Comparison of ENCODE assay signal across 22 mouse cellular contexts in the genomic region with DNA sequence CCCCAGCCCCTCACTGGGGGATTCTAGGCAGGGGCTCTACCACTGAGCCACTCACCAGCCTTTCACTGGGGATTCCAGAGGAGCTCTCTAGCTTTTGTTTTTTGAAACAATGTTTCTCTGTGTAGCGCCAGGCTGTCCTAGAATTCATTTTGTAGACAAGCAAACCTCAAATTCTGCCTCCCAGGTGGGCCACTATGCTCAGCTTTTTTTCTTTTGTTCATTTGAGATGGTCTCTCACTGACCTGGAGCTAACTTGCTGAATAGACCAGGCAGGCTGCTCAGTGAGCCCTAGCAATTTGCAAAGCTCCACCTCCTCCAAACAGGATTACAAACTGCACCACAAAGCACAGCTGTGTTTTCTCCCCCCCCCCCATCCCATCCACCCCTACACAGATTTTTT.
DNase-seq lines count a peak whose midpoint lies in the region; ATAC-seq and TF ChIP-seq lines count a peak whose summit lies in the region.
"Had no signal": no experiment of that assay in that cellular context is flagged by ENCODE, and none has a peak within 500 bp of the region (broad histone marks: within the 10 kb centered on the region; RNA-seq: fewer than 3 reads in every experiment).

No protein-coding gene starts in this region.

- H3K27me3 ChIP-seq in hindbrain, embryonic 12.5 days: no peaks in the 10 kb centered on the region
- no peaks in the 10 kb centered on the region for H3K27me3 ChIP-seq in hindbrain, postnatal 0 days (ENCODE audit: insufficient read depth, low read length)
- H3K27me3 ChIP-seq: forebrain, embryonic 12.5 days; megakaryocyte, embryonic 14.5 days; neural tube, embryonic 13.5 days; stomach, embryonic 15.5 days had no signal

- H3K9ac ChIP-seq in hindbrain, embryonic 12.5 days: no peak overlapping the region
- no peak overlapping the region for H3K9ac ChIP-seq in hindbrain, postnatal 0 days (replicated peaks; ENCODE audit: low read length)
- H3K9ac ChIP-seq: forebrain, embryonic 12.5 days; neural tube, embryonic 13.5 days; stomach, embryonic 15.5 days had no signal

- no peaks in the 10 kb centered on the region for H3K4me1 ChIP-seq in hindbrain, embryonic 12.5 days
- H3K4me1 ChIP-seq in hindbrain, postnatal 0 days (ENCODE audit: insufficient read depth, low read length): no peaks in the 10 kb centered on the region
- H3K4me1 ChIP-seq: forebrain, embryonic 12.5 days; limb, embryonic 10.5 days; neural tube, embryonic 13.5 days had no signal

- no peak overlapping the region for H3K4me2 ChIP-seq in hindbrain, embryonic 12.5 days (replicated peaks)
- no peak overlapping the region for H3K4me2 ChIP-seq in hindbrain, postnatal 0 days (ENCODE audit: low read depth, low read length)
- H3K4me2 ChIP-seq: forebrain, embryonic 12.5 days; heart, embryonic 11.5 days; neural tube, embryonic 13.5 days; stomach, embryonic 15.5 days had no signal

- WGBS in hindbrain, embryonic 12.5 days: 65% methylated on average over 1 of the region's 1 CpGs
- 46% methylated on average over 1 of the region's 1 CpGs for WGBS in hindbrain, postnatal 0 days

- H3K36me3 ChIP-seq in hindbrain, embryonic 12.5 days: peaks cover 53% of the 10 kb centered on the region
- H3K36me3 ChIP-seq in hindbrain, postnatal 0 days (ENCODE audit: insufficient read depth, low read length): peaks cover 26% of the 10 kb centered on the region; the same call in 1 of the 2 replicates

- peak overlapping the region; percentile 88 for H3K27ac ChIP-seq in gastrocnemius, adult 2 months
- 0 out of 2 replicates have a peak overlapping the region, but pooled peaks have one; percentile 26 for H3K27ac ChIP-seq in hindbrain, embryonic 12.5 days
- H3K27ac ChIP-seq in hindbrain, postnatal 0 days: no peak overlapping the region; the same call in 1 of the 2 replicates
- H3K27ac ChIP-seq: forebrain, embryonic 12.5 days; limb, embryonic 10.5 days had no signal

- intact Hi-C loops in gastrocnemius, adult 2 months (cut with DNase I): loop anchor here (2.0 to 10.0 kb wide), 2 partner anchors 112 to 240 kb away; a partner anchor contains a TSS
- intact Hi-C loops in gastrocnemius, postnatal 14 days (cut with DNase I; ENCODE audit: low total_unique reads): no loop called here

- no peak for ATAC-seq in hindbrain, embryonic 12.5 days (ENCODE audit: low FRiP score)
- no peak for ATAC-seq in hindbrain, postnatal 0 days
- no peak for ATAC-seq in megakaryocyte progenitor cell, adult 5-6 weeks (replicated peaks; ENCODE audit: poor library complexity)
- ATAC-seq: midbrain, embryonic 16.5 days had no signal

- H3K4me3 ChIP-seq in gastrocnemius, adult 2 months: no peak overlapping the region
- no peak overlapping the region for H3K4me3 ChIP-seq in hindbrain, embryonic 12.5 days
- no peak overlapping the region for H3K4me3 ChIP-seq in hindbrain, postnatal 0 days (ENCODE audit: low read length)
- H3K4me3 ChIP-seq: erythroblast, embryonic 14.5 days; forebrain, embryonic 12.5 days; limb, embryonic 10.5 days; myocyte; neural tube, embryonic 13.5 days; stomach, embryonic 15.5 days had no signal

- H3K9me3 ChIP-seq in hindbrain, embryonic 12.5 days (replicated peaks): no peaks in the 10 kb centered on the region
- H3K9me3 ChIP-seq in hindbrain, postnatal 0 days (ENCODE audit: low read length): no peaks in the 10 kb centered on the region
- H3K9me3 ChIP-seq: forebrain, embryonic 12.5 days; limb, embryonic 10.5 days; megakaryocyte, embryonic 14.5 days; neural tube, embryonic 13.5 days; stomach, embryonic 15.5 days had no signal

- DNase-seq in gastrocnemius, adult 2 months: no peak
- no peak for DNase-seq in gastrocnemius, postnatal 14 days
- DNase-seq in hindbrain, postnatal 0 days (ENCODE audit: low spot score): no peak
- DNase-seq in retina, postnatal 1 day: peak; percentile 17
- no peak for DNase-seq in retina, embryonic 14.5 days (ENCODE audit: low spot score)
- DNase-seq in kidney, postnatal 14 days: no peak
- DNase-seq: cerebellum, adult 11-12 months; cerebellum, postnatal 10 days; liver; right cerebral cortex, adult 18-20 months; right cerebral cortex, postnatal 4 days had no signal

- TF ChIP-seq CTCF in gastrocnemius, adult 2 months (IDR thresholded peaks at IDR 0.05): no peak
- TF ChIP-seq CTCF in hindbrain, postnatal 0 days (IDR thresholded peaks at IDR 0.05; ENCODE audit: low read depth): no peak
